Mouse (Mus musculus) testis, postnatal 10 days (tissue): Measurements from ENCODE around the gene Ahnak2.

Source experiments
- DNase-seq: peaks from one replicate; pipeline ENCODE4 v3.0.0; 2021; ENCODE audit warnings: low spot score

Gene Ahnak2

GRCm38 (mm10) chr12:112760154-112760926, 42.1 kb downstream of the Ahnak2 start, which contains the start of gene Pld4:
TSS of gene Pld4 (plus strand) at chr12:112760655.
- DNase-seq: peak; percentile 44

- DNase-seq: peak; percentile 37
Measured at GRCm38 (mm10) chr12:112759471-112759870, 43.0 kb downstream of the Ahnak2 start.

DNA sequence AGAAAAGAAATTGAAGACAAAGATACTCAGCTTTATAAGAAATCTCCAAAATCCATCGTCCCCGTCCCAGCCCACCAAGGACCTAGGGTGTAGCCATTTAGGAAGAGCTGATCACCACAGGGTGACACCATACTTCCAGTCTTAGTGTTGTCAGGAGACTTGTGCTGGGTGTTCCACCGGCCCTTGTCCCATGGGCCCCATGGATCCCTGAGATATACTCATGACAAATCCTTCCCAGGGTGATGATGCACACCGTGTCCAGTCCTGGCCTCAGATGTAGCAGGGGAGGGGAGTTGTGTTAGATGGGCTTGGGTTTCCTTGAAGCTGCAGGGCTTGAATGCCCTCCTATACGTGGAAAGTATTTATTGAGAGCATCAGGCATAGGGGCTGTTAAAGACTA, 44.6 kb downstream of the Ahnak2 start:
- peak; percentile 29 for DNase-seq

DNA sequence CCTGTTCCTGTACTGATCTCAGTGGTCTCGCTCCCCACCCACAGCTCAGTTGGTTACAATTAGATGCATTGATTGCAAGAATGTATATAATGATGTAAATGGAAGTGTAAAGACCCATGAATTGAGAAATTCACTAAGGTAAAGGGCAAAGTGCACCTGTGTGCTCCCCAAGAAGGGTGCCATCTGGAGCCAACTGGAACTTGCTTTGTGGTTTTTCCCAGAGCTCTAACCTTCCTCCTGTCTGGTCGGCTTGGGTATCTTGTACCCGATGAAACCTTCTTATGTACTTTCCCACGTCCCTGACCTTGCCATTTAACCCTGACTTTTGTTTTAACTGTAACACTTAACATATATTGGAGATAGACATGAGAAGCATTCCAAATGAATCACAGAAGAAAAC, 46.6 kb downstream of the Ahnak2 start:
- peak; percentile 35 for DNase-seq

DNA sequence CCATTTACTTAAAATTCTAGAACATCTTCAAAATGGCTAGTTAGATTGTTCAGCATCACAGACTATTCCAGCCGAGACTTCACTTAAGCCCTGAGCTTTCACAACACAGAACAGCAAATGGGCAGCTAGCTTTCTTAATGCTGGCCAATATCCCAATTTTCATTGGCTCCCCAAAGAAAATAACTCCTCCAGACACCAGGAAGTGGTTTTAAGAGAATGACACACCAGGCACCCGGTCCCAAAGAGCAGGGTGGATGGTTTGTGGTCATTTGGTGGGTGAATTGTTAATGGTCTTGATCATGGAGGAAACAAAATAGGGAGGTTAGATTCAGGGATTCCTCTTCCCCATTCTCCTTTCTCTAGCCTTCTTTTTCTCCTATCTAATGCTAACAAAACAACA, 50.1 kb downstream of the Ahnak2 start:
- no peak for DNase-seq

DNA sequence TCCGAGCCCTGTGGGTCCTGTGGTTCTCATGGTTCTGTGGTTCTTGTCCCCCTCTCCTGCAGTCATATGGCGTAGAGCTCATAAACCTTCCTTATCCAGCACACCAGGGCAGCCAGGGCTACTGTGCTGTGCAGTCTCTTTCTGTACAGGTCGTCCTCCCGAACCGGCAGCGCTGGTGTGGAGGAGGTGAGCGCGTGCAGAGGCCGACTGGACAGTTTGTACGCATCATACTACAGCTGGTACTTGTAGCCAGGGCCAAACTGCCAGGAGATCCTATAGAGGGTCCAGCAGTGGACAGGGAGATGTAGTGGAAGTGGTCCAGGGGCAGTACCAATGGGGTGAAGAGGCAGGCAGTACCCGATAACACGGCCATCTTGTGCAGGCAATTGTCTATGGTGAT, 51.5 kb downstream of the Ahnak2 start:
- no peak for DNase-seq

DNA sequence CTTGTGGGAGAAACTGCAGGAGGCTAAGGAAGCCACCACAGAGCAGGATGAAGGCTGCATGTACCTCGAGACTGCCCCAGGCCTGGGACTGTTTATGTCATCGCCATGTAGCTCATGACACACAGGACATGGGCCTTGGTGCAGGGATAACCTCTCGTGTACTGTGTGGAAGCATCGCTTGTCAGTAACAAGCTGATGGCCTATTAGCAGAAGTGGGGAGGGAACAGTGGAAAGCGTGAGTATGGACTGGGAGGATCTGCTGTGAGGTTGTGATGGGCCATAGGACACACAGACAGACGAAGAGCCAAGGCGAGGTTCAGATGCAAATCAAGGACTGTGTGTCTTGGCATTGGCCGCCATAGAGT, 54.9 kb downstream of the Ahnak2 start:
- no peak for DNase-seq

DNA sequence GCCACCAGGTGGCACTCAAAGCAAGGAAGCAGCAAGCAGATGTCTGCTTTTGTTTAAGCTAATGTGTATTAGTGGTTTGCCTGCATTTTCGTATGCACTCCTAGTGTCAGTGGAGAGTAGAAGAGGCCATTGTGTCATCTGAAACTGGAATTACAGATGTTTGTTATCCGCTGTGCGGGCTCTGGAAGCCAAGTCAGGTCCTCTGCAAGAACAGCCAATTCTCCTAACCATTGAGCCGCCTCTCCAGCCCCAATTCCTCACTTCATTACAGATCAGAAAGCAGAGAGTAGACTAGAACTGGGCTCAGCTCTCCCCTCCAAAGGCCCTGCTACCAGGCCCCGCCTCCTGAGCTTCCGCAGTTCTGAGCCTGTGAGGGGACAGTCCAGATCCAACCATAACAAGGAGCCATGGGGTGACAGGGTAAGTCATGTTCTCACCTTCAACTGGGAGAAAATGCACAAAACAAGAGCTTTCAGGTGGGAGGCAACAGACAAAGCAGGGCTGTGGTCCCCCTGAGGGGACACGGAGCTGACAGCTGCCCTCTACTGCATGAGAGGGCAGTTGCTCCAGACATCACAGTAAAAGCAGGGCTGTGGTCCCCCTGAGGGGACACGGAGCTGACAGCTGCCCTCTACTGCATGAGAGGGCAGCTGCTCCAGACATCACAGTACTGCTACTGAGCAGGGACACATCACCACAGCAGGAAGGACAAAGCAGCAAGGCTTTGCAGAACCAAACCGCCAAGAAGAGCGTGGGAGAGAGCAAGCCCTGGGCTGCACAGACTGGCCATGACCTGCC, 55.5 kb downstream of the Ahnak2 start:
- DNase-seq: no peak

DNA sequence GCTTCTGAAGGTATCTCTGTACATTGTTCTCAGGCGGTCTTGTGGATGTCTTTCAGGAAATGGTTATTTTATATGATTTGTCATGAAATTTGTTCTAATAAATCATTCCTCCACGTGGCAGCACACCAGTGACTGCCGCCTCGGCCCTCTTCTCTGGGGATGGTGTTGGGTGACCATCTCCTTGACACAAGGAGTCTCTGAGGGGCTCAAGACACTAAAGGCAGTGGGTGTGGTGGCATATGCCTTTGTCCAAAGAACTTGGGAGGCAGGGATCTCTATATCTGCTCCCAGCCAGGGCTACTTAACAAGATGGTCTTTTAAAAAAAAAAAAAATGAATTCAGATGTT, 56.0 kb downstream of the Ahnak2 start:
- no peak for DNase-seq

- DNase-seq: no peak
Measured at GRCm38 (mm10) chr12:112745716-112746115, 56.7 kb downstream of the Ahnak2 start.

DNA sequence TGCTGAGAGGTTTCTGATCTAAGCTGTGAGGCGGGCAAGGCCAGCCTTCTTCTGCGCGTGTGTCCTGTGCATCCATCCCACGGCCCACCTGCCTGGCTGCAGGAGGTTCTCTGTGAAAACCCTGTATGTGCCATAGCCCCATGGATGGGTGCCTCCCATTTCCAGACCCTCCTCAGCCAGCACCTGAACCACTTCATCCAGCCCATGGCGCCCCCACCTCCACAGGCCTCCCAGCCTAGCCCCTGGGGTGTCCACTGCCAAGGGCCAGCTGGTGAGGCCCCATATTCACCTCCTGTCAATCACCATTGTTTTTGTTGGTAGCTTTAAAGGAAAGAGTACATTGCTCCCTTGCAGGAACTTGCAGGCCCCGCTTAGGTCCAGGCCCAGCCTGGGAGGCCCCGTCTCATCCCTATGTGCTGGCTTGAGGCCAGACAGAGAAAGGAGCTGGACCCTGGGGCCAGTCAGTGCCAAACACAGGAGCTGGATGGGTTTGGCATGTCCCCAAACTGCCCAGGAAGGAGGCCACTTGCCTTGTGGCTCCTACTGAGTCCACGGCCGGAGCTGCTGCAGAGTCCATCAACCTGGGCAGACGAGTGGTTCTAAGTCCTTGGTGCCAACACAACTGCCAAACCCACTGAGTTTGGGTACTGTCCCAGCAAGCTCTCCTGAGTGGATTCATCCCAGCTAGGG, 57.4 kb downstream of the Ahnak2 start:
- no peak for DNase-seq

DNA sequence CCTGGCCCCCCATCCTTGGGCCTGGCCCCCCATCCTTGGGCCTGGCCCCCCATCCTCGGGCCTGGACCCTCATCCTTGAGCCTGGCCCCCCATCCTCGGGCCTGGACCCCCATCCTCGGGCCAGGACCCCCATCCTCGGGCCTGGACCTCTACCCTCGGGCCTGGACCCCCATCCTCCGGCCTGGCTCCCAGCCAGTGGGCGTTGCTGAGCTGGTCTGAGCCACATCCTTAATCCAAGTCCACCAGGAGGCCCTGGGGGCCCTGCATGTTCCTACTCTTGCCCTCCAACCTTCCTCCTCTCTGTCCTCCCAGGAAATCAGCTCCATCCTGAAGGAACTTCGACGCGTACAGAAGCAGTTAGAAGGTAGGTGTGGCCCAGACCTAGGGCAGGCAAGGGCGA, 58.2 kb downstream of the Ahnak2 start:
- no peak for DNase-seq

DNA sequence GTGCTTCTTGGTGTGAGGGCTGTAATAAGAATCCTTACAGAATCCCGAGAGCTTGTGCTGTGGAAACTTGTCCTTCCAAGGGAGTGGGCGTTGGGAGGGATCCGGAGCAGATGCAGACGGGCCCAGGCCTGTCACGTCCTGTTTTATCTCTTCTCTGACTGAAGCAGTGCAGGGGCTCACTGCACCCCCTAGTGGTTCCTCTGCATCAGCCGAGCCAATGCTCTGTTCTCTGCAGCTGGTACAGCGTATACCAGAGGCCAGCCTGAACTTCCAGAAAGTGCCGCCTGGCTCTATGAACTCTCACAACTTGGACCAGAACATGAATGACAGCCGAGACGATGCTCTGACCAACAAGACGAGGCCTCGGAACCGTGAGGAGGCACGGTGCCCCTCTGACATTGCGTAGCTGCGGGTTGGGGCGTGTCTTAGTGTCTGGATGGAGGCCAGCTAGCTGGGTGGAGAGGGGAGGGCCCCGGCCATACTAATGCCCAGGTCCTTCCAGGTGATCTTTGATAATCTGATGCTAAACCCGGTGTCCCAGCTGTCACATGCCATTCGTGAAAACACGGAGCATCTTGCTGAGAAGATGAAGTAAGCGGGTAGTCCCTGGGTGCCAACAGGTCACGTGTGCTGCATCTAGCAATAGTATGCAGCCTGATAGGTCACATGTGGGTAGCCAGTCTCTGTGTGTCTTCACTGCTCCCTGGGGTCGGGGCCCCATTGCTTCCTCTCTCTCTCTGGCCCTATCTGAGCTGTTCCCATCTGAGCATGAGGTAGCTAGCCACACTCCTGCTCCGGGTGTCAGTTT, 59.1 kb downstream of the Ahnak2 start:
- DNase-seq: peak; percentile 85

DNA sequence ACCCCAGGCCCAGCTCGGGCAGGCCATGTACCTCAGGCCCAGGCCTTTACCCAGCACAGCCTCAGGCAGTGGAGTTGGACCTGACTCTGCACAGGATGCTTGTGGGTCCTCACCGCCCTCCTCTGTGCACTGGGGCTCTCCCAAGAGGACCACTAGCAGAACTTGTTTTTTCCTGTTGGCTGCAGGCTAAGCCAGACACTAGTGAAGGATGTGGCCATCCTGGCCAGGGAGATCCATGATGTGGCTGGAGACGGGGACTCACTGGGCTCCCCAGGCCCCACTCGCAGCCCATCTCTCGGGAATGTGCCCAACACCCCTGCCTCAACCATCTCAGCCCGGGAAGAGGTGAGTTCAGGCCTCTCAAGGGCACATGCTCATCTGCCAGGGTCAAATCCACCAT, 59.7 kb downstream of the Ahnak2 start:
- no peak for DNase-seq

GRCm38 (mm10) chr12:112739023-112739568, 63.4 kb downstream of the Ahnak2 start:
- DNase-seq: no peak

DNA sequence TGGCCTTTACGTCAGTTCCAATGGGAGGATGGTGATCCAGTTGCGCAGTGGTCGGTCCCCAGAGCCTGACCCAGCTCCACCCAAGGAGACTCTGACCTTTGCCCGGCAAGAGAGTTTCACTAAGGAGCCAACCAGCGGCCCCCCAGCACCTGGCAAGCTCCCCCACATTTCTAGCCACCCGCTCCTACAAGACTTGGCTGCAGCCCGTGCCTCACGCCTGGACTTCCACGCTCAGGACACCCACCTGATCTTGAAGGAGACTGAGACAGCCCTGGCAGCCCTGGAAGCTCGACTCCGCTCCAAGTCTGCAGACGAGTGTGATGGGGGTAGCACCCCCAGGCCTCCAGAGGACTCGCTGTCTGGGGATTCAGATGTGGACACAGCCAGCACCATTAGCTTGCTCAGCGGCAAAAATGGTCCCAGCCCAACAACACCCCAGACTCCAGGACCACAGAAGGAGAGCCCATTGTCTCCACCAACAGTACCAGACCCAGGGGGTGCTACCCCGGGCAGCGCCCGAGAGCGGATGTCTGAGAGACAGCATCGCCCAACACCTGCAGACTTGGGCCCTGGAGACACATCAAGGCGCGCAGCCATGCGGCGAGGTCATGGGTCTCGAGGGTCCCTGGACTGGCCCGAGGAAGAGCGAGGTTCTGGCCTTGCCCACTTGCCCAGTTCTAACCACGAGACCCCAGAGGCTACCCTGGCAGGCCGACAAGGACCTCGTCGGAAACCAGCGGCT, 64.0 kb downstream of the Ahnak2 start:
- no peak for DNase-seq

GRCm38 (mm10) chr12:112737761-112738160, 64.7 kb downstream of the Ahnak2 start:
- DNase-seq: peak; percentile 81

- DNase-seq: no peak
Measured at GRCm38 (mm10) chr12:112737081-112737480, 65.4 kb downstream of the Ahnak2 start.

GRCm38 (mm10) chr12:112736636-112736925, 65.9 kb downstream of the Ahnak2 start:
- DNase-seq: no peak

DNA sequence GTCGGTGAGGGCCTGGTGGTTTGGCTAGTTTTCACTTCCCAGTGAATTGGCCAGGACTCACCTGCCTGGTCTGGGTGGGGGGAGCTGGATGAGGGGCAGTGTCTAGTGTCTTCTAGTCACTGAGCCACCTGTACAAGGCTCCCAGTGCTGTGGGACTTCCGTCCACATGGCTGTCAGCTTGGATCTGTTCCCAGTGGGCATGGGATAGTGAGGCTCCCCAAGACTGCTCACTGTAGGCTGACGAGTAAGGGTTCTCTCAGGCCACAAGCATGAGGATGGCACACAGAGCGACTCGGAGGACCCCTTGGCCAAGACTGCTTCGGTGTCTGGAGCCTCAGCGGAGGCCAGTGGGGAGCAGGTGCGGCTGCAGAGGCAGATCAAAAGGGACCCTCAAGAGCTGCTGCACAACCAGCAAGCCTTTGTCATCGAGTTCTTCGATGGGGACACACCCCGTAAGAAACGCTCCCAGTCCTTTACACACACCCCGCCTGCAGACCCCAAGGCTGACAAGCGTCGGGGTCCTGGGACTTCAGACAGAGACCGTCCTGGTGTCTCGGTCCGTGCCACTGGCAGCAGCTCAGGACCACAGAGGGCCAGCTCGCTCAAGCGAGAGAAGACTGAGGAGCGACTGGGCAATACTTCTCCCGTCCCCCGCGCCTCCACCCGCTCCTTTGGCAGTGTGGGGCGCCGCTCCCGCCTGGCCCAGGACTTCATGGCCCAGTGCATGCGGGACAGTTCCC, 66.4 kb downstream of the Ahnak2 start:
- no peak for DNase-seq
